Mouse (Mus musculus): ENCODE measurements around the gene Wdr89.
"Not testable (repeated sequence)": the region's sequence is repeated elsewhere in the genome, so short reads cannot be mapped to it uniquely, and the experiment has no call there.

The Wdr89 gene

DNA sequence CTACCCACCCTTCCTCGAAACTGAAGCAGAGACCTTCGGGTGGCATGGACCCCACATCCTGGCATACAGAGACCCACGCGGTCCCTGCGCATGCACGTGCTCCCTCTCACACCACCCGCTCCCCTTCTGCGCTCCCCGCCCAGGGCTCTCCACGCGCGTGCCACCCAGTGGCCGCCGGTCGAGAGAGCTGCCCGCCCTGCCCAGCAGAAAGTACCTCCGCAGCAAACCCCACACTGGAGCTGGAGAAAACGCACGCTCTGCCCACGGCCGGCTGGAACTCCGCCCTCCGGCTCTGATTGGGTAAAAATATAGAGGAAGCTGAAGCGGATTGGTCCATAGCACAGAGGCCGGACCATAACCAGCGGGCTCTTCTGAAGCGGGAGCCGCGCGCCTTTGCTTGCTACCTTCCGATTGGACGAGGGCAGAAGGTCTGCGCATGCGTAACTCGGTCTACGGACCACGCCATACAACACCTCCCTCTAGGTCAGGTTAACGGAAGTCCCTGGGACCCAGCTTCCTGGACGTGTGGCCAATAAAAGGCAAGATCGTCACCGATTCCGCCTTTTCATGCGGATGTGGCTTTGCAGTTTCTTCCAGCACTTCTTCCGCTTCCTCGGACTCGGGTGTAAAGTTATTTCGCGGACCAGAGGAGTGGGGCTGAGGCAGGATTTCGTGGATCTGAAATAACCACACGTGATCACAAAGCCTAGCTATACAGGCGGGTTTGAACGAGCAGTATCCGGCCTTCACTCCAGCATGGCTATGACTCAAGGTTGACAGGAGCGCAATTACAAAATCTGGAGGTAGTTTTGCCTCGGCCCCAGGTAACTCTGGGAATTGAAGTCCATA, at the start of gene Wdr89:
Wdr89 (minus strand) TSS at position 280 of the 849 bp plus-strand sequence.
- peak; percentile 100 for DNase-seq (ENCODE audit: low read depth, low spot score)

DNA sequence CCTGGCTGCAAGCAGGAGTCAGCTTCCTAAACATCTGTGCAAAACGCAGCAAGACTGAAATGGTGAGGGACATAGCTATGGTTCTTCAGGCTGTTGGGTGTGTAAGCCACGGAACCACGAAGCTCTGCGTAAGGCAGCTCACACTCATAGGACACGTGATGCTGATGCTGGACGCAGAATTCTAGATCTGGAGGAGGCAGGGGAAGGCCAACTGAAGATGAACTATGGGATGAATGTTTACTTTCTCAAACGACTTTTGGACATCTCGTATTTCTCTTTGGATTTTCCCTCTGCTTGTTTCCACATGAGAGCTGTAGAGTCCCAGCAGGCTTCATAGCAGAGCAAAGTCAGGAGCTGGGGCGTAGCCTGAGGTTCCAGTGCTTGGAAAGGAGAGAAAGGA, 44.3 kb upstream of the Wdr89 start:
- DNase-seq (ENCODE audit: low read depth, low spot score): no peak

DNA sequence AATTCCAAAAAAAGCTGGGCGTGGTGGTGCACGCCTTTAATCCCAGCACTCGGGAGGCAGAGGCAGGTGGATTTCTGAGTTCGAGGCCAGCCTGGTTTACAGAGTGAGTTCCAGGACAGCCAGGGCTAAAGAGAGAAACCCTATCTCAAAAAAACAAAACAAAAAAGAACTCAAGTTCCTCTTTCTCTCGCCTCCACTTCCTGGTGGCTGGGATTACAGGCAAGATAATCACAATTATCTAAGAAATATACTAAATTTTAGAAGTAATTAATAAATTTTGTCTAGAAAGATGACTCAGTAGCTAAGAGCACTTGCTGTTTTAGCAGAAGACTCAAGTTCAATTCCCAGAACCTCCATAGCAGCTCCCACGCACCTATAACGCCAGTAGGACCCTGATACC, 43.6 kb upstream of the Wdr89 start:
- DNase-seq (ENCODE audit: low read depth, low spot score): not testable (repeated sequence)

DNA sequence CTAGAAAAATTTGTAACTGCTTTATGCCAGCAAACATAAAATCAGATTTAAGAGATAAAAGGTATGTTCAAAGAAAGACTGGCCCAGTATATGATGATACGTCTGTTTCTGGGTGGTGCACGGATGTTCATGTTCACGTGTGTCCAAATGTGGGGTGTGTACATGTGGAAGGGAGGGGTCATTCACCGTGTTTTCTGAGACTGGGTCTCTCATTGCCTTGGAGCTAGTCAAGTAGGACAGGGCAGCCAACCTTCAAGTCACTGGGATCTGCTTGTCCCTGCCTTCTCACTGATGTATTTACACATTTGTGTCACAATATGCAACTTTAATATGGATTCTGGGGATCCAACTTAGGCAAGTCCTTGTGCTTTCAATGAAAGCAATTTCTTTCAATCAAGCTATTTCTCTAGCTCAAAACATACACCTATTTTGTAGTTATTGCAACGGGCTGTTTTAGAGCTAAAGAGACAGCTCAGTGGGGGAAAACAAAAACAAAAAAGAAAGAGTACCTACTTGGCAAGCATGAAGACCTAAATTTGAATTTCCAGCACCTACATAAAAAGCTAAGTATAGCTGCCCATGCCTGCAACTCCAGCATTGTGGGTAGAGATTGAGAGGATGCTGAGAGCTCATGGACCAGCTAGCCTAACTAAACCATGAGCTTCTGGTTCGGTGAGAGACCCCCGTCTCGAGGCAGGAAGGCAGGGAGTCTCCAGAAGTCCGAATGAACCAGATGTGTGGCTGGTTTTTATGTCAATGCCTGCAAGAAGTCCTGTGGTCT, 41.4 kb upstream of the Wdr89 start:
- DNase-seq (ENCODE audit: low read depth, low spot score): no peak

DNA sequence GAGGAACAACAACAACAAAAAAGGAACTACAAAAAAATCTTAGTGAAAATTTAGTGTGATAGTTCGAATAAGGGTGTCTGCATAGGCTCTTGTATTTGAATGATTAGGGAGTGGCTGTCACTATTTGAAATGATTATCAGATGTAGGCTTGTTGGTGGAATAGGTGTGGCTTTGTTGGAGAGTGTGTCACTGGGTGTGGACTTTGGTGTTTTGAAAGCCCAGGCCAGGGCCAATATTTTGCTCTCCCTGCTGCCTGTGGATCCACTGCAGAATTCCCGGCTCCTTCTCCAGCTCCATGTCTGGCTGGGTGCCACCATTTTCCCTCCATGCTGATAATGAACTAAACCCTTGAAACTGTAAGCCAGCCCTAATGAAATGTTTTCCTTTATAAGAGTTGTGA, 40.2 kb upstream of the Wdr89 start:
- no peak for DNase-seq (ENCODE audit: low read depth, low spot score)

DNA sequence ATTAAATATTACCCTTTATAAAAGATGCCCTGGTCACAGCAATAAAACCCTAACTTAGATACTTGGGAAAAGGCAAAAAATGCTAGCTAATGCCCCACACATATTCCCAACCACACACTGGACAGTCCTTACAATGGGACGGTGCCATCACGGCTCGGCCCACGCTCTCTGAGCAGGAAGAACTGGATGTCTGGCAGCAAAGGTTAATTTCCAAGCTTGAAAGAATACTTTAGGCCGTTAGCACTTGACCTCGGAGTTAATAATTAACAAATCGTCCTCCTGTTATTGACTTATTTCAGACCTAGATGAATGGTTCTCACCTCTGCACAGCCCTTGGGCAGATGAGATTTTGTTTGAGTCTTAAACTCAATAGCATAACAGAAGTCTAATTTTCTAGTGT, 37.3 kb upstream of the Wdr89 start:
- no peak for DNase-seq (ENCODE audit: low read depth, low spot score)

DNA sequence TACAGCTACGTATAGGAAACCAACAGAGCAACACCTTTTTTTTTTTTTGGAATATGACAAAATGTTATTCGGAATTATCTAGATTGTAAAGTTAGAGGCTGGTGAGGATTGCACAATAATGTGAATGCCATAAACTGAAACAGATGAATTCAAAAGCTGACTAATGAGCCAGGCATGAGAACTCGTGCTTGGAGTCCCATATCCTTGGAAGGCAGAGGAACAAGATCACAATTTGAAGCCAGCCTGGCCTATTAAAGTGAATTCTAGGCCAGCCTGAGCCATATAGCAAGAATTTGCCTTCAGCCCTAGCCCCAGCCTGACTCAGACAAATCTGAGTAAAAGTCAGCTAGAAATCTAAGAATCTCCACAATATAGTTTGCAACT, 33.4 kb upstream of the Wdr89 start:
- DNase-seq (ENCODE audit: low read depth, low spot score): no peak

DNA sequence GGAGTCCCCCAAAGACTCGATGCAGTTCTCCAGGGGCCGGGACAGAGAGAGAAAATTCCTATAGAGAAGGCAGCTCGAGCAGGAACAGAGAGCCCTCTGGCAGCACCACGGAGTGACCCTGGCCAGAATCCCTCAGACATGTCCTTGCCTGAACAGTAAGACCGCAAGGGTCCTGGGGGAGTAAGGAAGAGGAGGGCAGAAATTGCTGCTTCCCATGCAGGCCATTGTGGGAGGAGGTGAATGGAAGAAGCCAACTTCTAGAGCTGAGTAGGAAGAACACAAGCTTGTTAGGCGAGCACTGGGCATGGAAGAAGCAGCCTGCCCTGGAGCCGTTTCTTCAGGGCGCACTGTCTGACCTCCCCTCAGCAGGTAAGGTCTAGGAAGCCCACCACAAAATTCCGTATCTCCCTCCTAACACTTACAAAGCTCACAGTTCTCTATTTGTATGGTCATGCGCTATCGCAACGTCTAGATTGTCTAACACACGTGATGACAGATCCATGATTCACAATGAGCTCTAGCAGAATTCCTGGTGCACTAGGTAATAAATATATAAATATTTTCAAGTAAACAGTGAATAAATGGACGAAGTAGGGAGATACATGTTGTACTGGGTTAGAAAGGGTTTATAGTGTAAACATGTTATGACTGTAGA, 32.9 kb upstream of the Wdr89 start:
- no peak for DNase-seq (ENCODE audit: low read depth, low spot score)

DNA sequence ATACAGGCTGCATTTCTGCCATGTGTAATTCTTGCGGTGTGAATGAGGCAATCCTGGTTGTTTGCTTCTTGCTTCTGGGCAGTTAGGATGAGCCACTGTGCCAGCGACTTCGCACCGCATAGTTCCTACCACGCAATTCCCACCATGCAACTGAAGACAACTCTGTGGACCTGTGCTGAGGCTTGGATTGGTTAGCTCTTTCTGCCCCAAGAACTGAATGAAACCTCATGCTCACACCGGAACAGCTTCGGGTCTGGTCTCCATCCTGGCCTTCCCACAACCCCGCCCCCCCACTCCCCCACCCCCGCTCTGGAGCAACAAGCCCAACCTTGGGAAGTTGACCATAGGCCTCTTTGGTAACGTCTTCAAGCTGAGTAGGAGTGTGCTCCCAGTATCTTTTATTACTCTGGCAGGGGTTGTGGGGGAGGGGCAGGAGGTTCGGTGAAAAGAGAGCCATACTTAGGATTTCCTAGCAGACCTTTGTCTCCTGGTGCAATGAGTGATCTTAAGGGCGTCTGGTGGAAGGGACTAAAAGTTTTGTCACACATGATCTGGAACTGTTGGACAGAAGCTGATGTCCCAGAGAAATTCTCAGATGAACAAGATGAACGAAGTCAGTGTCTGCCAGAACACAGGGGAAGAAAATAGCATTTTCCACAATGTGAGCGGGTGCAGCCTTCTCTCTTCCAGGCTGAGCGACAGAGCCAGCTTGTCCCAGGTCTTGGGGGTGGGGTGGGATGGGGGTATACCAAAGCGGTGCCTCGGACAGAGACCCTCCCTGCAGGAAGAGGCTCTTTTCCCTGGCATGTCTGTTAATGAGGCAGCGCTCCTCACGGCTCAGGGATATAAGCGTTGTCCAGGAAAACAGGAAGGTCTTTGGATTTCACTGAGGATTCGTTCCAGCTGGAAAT, 32.1 kb upstream of the Wdr89 start:
- no peak for DNase-seq (ENCODE audit: low read depth, low spot score)

DNA sequence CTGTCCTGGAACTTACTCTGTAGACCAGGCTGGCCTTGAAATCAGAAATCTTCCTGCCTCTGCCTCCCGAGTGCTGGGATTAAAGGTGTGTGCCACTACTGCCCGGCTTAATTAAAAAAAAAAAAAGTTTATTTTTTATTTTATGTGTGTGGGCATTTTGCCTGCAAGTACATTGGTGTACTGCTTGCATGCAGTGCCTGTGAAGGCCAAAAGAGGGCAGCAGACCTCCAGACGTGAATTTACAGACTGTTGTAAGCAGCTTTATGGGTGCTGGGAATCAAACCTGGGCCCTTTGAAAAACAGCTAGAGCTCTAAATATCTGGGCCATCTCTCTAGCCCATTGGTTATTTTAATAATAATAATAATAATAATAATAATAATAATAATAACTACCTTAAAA, 29.4 kb upstream of the Wdr89 start:
- DNase-seq (ENCODE audit: low read depth, low spot score): no peak

DNA sequence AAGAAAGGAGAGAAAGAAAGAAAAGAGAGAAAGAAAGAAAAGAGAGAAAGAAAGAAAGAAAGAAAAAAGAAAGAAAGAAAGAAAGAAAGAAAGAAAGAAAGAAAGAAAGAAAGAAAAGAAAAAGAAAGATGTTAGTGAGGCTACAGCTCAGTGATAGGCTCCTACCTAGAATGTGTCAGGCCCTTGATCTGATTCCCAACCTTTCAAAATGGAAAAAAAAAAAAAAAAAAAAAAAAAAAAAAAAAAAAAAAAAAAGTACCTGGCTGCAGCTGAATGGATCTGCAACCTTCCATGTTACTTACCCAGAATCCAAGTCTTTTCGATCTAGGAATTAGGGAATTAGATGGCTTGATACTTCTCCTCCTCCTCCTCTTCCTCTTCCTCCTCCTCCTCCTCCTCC, 26.5 kb upstream of the Wdr89 start:
- not testable (repeated sequence) for DNase-seq (ENCODE audit: low read depth, low spot score)

DNA sequence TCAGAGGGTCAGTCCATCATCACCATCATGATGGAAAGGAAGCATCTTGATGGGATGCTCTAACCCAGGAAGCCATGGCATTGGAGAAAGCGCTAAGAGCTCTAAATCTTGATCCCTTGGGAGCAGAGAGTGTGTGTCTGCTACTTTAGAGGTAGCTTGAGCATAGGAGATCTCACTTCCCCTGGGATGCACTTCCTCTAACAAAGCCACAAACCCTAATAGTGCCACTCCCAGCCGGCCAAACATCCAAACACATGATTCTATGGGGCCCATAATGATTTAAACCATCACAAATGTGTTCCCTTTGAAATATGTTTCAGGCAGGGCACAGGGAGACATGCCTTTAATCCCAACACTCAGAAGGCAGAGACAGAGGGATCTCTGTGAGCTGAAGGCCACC, 19.7 kb upstream of the Wdr89 start:
- DNase-seq (ENCODE audit: low read depth, low spot score): no peak

DNA sequence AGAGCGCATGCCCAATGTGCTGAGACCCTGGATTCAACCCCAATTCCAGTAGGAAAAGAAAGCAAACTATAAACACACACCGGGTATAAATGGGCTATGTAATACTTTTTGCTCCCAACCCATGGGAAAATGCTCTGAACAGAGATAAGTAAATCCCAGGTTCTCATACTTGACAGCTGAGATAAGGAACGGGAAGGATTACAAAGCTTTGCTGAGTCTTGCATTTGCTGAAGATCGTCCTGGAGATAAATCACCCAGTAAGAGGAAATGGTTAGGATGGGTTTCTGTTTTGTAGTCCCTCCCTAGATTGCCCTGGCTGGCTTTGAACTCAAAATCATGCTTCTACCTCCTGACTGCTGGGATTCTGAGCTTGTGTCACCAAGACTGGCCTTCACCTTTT, 18.0 kb upstream of the Wdr89 start:
- DNase-seq (ENCODE audit: low read depth, low spot score): no peak

DNA sequence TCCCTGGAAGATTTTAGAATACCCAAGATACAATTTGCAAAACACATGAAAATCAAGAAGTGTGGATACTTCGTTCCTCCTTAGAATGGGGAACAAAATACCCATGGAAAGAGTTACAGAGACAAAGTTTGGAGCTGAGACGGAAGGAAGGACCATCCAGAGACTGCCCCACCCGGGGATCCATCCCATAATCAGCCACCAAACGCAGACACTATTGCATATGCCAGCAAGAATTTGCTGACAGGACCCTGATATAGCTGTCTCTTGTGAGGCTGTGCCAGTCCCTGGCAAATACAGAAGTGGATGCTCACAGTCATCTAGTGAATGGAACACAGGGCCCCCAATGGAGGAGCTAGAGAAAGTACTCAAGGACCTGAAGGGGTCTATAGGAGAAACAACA, 14.7 kb upstream of the Wdr89 start:
- DNase-seq (ENCODE audit: low read depth, low spot score): not testable (repeated sequence)

DNA sequence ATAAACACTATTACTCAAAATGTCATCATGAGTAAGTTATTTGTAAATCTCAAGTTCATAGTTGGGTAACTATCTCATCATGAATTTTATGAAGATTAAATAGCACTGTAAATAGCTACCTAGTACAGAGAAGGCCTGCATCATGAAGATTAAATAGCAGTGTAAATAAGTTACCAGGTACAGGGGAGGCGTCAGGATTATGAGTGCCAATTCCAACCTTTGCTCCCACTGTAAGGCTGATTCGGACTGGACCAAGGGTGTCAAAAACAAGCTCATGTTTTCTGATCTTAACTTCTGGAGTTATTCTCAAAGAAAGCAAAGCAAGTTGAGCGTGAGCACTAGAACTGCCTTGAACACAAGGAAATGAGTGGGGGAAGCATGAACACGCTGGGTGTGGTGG, 14.3 kb upstream of the Wdr89 start:
- DNase-seq (ENCODE audit: low read depth, low spot score): no peak

DNA sequence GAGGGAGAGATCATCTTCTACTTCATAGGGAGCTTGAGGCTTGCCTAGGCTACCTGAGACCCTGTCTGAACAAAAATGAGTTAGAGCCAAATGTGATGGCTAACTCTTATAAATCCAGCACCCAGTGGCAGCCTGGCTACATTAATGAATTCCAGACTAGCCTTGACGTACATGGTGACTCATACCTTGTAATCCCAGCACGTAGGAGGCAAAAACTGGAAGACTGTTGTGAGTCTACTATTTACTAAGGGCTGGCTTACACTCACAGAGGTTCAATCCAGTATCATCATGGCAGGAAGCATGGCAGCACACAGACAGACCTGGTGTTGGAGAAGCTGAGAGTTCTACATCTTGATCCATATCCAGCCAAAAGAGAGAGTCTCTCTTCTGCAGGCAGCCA, 13.5 kb upstream of the Wdr89 start:
- no peak for DNase-seq (ENCODE audit: low read depth, low spot score)

DNA sequence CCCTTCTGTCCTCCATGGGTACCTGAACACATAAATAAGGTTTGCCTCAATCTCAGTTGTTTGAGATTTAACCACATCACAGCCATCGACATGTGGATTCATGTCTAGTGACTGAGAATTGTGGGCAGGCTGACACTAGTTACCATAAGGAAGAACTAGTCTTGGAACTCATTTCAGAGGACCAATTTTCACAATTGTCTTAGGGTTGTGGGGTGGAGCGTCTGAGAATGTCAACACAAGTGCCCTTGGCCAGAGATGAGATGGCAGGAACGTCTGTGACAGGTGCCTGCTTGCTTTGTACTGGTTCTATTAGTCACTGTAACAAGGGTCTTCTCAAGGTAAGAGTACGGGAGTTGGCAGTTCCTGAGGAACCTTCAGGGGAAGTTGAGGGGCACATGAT, 11.8 kb upstream of the Wdr89 start:
- no peak for DNase-seq (ENCODE audit: low read depth, low spot score)

DNA sequence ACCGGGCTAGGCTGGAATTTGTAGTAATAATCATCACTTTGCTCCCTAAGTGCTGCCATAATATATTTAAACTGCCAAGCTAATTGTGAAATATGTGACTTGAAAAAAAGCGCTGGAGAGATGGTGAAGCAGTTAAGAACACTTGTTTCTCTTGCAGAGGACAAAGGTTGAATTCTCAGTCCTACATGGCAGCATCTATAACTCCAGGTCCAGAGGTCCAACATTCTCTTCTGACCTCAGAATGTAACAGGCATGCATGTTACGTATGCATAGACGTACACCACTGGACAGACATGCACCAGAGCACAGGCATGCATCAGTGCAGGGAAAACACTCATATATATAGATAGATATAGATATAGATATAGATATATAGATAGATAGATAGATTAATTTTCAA, 9.1 kb upstream of the Wdr89 start:
- no peak for DNase-seq (ENCODE audit: low read depth, low spot score)

DNA sequence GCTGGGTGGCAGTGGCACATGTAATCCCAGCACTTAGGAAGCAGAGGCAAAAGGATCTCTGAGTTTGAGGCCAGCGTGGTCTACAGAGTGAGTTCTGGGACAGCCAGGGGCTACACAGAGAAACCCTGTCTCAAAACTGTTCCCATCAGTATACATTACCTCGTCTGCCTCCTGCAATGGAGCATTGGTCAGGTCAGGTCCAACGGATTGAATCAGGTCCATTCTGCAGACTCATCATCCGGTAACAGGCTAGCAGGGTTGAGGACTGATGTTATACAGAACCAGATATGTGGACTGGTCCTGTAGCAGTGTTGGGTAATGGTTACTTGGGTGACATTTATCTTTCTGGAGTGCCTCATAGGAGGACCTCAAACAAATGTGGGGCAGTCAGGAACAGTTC, 3.3 kb upstream of the Wdr89 start:
- no peak for DNase-seq (ENCODE audit: low read depth, low spot score)

DNA sequence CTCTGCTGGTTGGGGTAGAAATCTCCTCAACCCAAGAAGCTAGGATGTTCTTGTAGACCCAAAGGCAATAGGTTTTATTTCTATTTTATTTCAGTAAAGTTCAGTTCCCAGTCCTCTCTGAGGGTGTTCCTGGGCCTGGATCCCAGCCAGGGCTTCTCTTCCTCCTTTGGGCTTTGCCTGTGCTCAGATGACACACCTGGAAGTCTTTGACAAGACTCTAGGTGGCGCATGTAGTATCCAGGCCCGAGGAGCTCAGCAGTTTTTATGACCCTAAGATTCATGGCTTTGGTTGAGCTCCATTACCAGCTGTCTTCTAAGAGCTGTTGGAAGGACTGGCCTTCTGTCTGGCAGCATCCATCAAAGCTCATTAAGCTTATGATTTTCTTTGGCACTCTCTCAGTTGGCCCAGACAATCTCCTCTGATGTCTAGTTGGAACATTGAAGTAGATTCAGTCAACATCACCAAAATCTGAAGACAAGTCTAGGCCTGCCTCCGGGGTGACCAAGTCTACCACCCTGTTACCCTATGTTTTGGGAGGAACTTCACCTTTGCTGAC, 2.5 kb upstream of the Wdr89 start:
- no peak for DNase-seq (ENCODE audit: low read depth, low spot score)

DNA sequence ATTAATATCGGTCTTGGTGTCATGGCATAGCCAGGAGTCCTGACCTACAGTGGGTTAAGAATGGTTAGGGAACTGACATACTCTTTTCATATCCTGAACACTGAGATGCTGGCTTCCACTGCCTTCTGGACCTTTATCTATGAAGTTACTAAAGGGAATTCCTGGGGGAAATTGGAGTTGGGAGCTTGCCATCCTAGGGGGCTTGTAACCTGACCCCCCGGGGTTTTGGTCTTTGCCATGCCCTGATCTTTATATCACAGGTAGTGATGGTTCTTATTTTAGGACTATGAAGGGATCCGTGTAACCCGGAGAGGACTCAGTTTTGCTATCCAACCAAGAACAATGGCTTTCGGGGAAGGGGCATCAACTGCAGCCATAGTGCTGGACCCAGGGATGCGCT, 1.3 kb upstream of the Wdr89 start:
- no peak for DNase-seq (ENCODE audit: low read depth, low spot score)

All from retina, adult 2 months (tissue).